Mouse (Mus musculus): Measurements from ENCODE around the gene Pou2f1.

Pou2f1 gene

GRCm38 (mm10) chr1:165935466-165935818 is 67.0 kb downstream of the Pou2f1 start:
- Histone ChIP-seq H3K27me3 (ENCODE audit: control insufficient read depth, insufficient read depth, low read length, poor library complexity, severe bottlenecking) (no peaks in the 10 kb centered on the region), H3K36me3 (ENCODE audit: control insufficient read depth, insufficient read depth, low read length, poor library complexity, severe bottlenecking) (no peaks in the 10 kb centered on the region)
- no peak for DNase-seq (ENCODE audit: low read depth, low spot score)

- DNase-seq (ENCODE audit: low read depth, low spot score), result peak; percentile 87
- Histone ChIP-seq H3K36me3 (ENCODE audit: control insufficient read depth, insufficient read depth, low read length, poor library complexity, severe bottlenecking) (no peaks in the 10 kb centered on the region), H3K27me3 (ENCODE audit: control insufficient read depth, insufficient read depth, low read length, poor library complexity, severe bottlenecking) (no peaks in the 10 kb centered on the region)
Observed at GRCm38 (mm10) chr1:165934648-165935465, 67.6 kb downstream of the Pou2f1 start.

GRCm38 (mm10) chr1:165933915-165934647 is 68.4 kb downstream of the Pou2f1 start:
- Histone ChIP-seq H3K36me3 (ENCODE audit: control insufficient read depth, insufficient read depth, low read length, poor library complexity, severe bottlenecking) (no peaks in the 10 kb centered on the region), H3K27me3 (ENCODE audit: control insufficient read depth, insufficient read depth, low read length, poor library complexity, severe bottlenecking) (no peaks in the 10 kb centered on the region)
- DNase-seq (ENCODE audit: low read depth, low spot score), result peak; percentile 48

DNA sequence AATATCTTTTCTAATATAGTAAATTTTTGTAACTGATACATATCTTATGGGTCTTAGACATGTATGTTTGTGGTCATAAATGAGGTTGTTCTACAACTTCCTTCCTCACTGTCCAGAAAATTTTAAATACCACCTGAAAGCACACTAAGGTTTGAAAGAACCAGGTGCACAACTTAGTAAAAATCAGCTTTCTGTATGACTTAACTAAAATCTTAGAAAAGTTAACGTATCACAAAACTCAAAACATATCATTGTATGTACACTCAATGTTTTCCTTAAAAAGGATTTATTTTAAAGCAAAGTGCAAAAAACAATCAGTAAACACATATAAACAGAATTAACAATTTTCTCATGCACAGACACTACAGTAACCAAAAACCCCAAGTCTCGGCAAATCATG is 69.6 kb downstream of the Pou2f1 start:
- no peaks in the 10 kb centered on the region for H3K27me3 ChIP-seq (ENCODE audit: control insufficient read depth, insufficient read depth, low read length, poor library complexity, severe bottlenecking)
- DNase-seq (ENCODE audit: low read depth, low spot score), result no peak
- no peaks in the 10 kb centered on the region for H3K36me3 ChIP-seq (ENCODE audit: control insufficient read depth, insufficient read depth, low read length, poor library complexity, severe bottlenecking)

- no peaks in the 10 kb centered on the region for H3K27me3 ChIP-seq (ENCODE audit: control insufficient read depth, insufficient read depth, low read length, poor library complexity, severe bottlenecking)
- no peaks in the 10 kb centered on the region for H3K36me3 ChIP-seq (ENCODE audit: control insufficient read depth, insufficient read depth, low read length, poor library complexity, severe bottlenecking)
- no peak for DNase-seq (ENCODE audit: low read depth, low spot score)
Observed at GRCm38 (mm10) chr1:165930510-165930909, 72.0 kb downstream of the Pou2f1 start.

DNA sequence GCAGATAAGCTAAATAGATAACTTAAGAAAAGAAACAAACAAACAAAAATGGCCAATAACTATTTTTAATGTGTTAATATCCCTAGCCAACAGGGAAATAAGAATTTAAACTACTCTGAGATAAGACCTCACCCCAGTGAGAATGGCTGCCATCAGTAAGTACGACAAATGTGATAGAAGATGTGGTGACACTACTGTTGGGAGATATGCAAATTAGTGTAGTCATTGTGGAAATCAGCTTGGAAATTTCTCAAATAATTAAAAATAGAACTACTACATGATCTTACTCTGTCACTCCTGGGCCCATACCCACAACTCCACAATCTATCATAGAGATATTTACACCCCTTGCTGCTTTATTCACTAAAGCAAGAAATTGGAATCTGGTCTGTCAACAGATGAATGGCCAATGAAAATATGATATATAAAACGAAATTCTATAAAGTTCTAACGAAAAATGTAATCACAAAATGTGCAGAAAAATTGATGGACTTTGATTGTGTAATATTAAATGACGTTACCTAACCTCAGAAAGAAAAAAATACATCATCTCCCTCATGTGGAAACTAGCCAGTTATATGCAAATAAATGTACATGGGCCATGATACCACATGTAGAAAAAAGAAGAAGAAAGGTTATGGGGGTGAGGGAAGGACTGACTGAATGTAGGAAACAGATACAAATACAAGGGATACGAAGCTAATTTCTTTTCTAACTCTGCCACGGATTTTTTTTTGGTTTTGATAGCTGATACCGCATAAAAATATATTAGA is 74.8 kb downstream of the Pou2f1 start:
- H3K27me3 ChIP-seq (ENCODE audit: control insufficient read depth, insufficient read depth, low read length, poor library complexity, severe bottlenecking), result no peaks in the 10 kb centered on the region
- peak; percentile 70 for DNase-seq (ENCODE audit: low read depth, low spot score)
- no peaks in the 10 kb centered on the region for H3K36me3 ChIP-seq (ENCODE audit: control insufficient read depth, insufficient read depth, low read length, poor library complexity, severe bottlenecking)

GRCm38 (mm10) chr1:165925207-165925606 is 77.3 kb downstream of the Pou2f1 start:
- Histone ChIP-seq H3K27me3 (ENCODE audit: control insufficient read depth, insufficient read depth, low read length, poor library complexity, severe bottlenecking) (no peaks in the 10 kb centered on the region), H3K36me3 (ENCODE audit: control insufficient read depth, insufficient read depth, low read length, poor library complexity, severe bottlenecking) (no peaks in the 10 kb centered on the region)
- DNase-seq (ENCODE audit: low read depth, low spot score), result no peak

DNA sequence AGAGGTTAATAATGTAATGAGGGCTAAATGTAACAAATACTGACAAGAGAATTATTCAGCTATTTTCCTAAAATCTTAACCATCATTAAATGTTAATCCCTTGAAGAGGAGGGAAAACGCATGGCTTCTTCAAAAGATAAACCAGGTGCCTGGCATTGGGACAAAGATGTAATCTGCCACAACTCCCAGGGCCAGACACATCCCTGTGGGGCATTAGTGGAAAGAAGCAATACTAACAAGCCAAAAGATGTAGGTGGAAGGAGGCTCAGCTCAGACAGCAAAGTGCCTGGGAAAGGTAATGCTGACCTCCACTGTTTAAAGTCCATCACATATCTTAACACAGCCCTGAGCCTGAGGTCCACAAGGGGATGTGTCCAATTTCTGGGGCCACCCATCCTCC is 80.0 kb downstream of the Pou2f1 start:
- Histone ChIP-seq H3K36me3 (ENCODE audit: control insufficient read depth, insufficient read depth, low read length, poor library complexity, severe bottlenecking) (no peaks in the 10 kb centered on the region; the same call in 1 of the 2 replicates), H3K27me3 (ENCODE audit: control insufficient read depth, insufficient read depth, low read length, poor library complexity, severe bottlenecking) (no peaks in the 10 kb centered on the region)
- DNase-seq (ENCODE audit: low read depth, low spot score), result no peak

GRCm38 (mm10) chr1:165921026-165921425 is 81.5 kb downstream of the Pou2f1 start:
- Histone ChIP-seq H3K36me3 (ENCODE audit: control insufficient read depth, insufficient read depth, low read length, poor library complexity, severe bottlenecking) (peaks cover 3% of the 10 kb centered on the region), H3K27me3 (ENCODE audit: control insufficient read depth, insufficient read depth, low read length, poor library complexity, severe bottlenecking) (no peaks in the 10 kb centered on the region)
- DNase-seq (ENCODE audit: low read depth, low spot score), result peak; percentile 34

DNA sequence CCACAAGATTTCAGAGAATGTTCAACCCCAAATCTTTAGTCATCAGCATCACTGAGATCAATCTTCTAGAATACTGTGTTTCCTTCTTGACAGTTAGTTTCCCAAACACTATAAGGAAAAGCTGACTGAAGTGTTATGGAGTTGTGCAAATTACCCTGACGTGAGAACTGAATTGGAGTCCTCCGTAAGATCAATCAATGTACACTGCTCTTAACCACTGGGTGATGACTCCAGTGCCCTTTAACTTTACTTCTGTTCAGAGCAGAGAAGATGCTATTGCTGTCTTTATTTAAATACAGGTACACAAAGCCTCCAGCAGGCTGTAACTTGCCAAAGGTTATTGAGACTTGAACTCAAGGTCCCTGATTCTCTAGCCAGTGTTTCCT is 88.1 kb downstream of the Pou2f1 start:
- no peaks in the 10 kb centered on the region for H3K27me3 ChIP-seq (ENCODE audit: control insufficient read depth, insufficient read depth, low read length, poor library complexity, severe bottlenecking)
- DNase-seq (ENCODE audit: low read depth, low spot score), result no peak
- peaks cover 13% of the 10 kb centered on the region for H3K36me3 ChIP-seq (ENCODE audit: control insufficient read depth, insufficient read depth, low read length, poor library complexity, severe bottlenecking)

GRCm38 (mm10) chr1:165913720-165914415 is 88.6 kb downstream of the Pou2f1 start:
- DNase-seq (ENCODE audit: low read depth, low spot score), result peak; percentile 57
- Histone ChIP-seq H3K27me3 (ENCODE audit: control insufficient read depth, insufficient read depth, low read length, poor library complexity, severe bottlenecking) (no peaks in the 10 kb centered on the region), H3K36me3 (ENCODE audit: control insufficient read depth, insufficient read depth, low read length, poor library complexity, severe bottlenecking) (peaks cover 13% of the 10 kb centered on the region)

DNA sequence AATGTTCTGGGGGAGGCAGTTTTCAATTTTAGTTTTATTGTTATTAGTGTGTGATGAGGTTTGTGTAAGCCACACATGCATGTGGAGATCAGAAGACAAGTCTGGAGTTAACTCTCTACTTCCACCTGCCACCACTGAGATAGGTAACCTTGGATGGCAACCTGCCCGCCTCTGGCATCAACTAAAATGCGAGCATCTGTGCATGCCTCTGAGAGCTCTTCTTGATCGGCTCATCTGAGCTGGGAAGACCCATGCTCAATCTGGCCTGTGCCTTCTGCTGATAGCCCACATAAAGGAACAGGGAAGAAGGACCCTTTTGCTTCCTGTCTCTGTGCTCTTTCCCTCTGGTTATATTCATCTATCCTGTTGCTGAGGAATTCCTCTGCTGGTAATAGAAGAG is 93.0 kb downstream of the Pou2f1 start:
- H3K36me3 ChIP-seq (ENCODE audit: control insufficient read depth, insufficient read depth, low read length, poor library complexity, severe bottlenecking), result peaks cover 10% of the 10 kb centered on the region
- DNase-seq (ENCODE audit: low read depth, low spot score), result no peak
- no peaks in the 10 kb centered on the region for H3K27me3 ChIP-seq (ENCODE audit: control insufficient read depth, insufficient read depth, low read length, poor library complexity, severe bottlenecking)

DNA sequence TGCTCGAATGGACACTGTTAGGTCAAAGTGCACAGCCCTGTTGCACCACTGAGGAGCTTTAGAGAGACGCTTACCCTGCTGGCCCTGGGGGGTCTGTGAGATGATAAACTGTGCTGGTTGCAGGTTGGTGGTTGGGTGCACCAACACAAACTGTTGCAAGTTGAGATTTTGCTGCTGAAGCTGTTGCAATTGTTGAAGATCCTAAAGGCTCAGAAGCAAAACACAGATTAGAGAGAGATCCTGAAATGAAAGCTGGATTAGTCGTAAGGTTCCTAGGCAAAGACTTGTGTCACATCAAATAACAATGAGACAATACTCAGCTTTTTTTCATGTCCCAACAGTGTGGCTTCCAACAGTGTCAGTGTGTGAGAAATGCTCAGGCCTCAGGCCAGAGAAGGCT is 93.7 kb downstream of the Pou2f1 start:
- DNase-seq (ENCODE audit: low read depth, low spot score), result no peak
- H3K36me3 ChIP-seq (ENCODE audit: control insufficient read depth, insufficient read depth, low read length, poor library complexity, severe bottlenecking), result peaks cover 10% of the 10 kb centered on the region
- no peaks in the 10 kb centered on the region for H3K27me3 ChIP-seq (ENCODE audit: control insufficient read depth, insufficient read depth, low read length, poor library complexity, severe bottlenecking)

GRCm38 (mm10) chr1:165908153-165908552 is 94.3 kb downstream of the Pou2f1 start:
- Histone ChIP-seq H3K27me3 (ENCODE audit: control insufficient read depth, insufficient read depth, low read length, poor library complexity, severe bottlenecking) (no peaks in the 10 kb centered on the region), H3K36me3 (ENCODE audit: control insufficient read depth, insufficient read depth, low read length, poor library complexity, severe bottlenecking) (peaks cover 9% of the 10 kb centered on the region)
- DNase-seq (ENCODE audit: low read depth, low spot score), result no peak
